19 mouse cellular contexts compared by ENCODE assay signal in the genomic region with DNA sequence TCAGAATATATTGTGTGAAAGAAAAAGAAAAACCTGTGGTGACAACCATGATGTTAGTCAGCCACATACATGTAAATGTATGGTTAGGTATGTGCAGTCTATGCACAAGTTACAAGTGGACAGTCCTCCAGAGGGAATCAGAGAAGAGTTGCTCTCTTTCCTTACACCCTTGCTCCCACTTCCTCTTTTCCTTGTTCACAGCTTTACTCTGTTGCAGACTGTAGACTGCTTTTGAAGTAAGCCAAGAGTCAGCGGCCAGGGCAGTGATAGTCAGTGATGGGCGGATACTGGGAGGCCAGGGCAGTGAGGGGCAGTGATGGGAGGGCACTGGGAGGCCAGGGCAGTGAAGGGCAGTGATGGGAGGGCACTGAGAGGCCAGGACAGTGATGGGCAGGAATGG.
"Had no signal": no experiment of that assay in that cellular context is flagged by ENCODE, and none has a peak within 500 bp of the region (broad histone marks: within the 10 kb centered on the region; RNA-seq: fewer than 3 reads in every experiment).

No protein-coding gene starts in this region.

- ATAC-seq: intestine, embryonic 15.5 days; liver, postnatal 0 days; lung, postnatal 0 days; midbrain, embryonic 13.5 days; midbrain, embryonic 16.5 days had no signal

- DNase-seq: kidney, adult 11 months; kidney, adult 8-10 months; kidney, postnatal 10 days; kidney, postnatal 4 days; liver; liver, postnatal 0 days; lung, embryonic 14.5 days; retina, postnatal 1 day; thymus, adult 18-20 months; thymus, postnatal 36 days had no signal

- H3K9me3 ChIP-seq: intestine, embryonic 15.5 days; kidney, embryonic 15.5 days; limb, embryonic 10.5 days; limb, embryonic 13.5 days; midbrain, embryonic 10.5 days; midbrain, embryonic 13.5 days had no signal

- H3K4me1 ChIP-seq: intestine, embryonic 15.5 days had no signal

- H3K9ac ChIP-seq: intestine, embryonic 15.5 days; kidney, embryonic 15.5 days; limb, embryonic 13.5 days; liver, embryonic 14.5 days; liver, postnatal 0 days; lung, embryonic 14.5 days; midbrain, embryonic 13.5 days had no signal

- H3K4me2 ChIP-seq: intestine, embryonic 15.5 days; kidney, embryonic 15.5 days; limb, embryonic 13.5 days; lung, embryonic 14.5 days; midbrain, embryonic 13.5 days had no signal

- H3K27me3 ChIP-seq: intestine, embryonic 15.5 days; kidney, embryonic 15.5 days; limb, embryonic 13.5 days; midbrain, embryonic 13.5 days had no signal

- H3K27ac ChIP-seq: intestine, embryonic 15.5 days; kidney, embryonic 15.5 days; limb, embryonic 10.5 days; limb, embryonic 13.5 days; liver, embryonic 14.5 days; midbrain, embryonic 10.5 days; midbrain, embryonic 13.5 days had no signal

- H3K4me3 ChIP-seq: intestine, embryonic 15.5 days; kidney, embryonic 15.5 days; limb, embryonic 10.5 days; limb, embryonic 13.5 days; midbrain, embryonic 10.5 days; midbrain, embryonic 13.5 days had no signal

- H3K36me3 ChIP-seq: intestine, embryonic 15.5 days; kidney, embryonic 15.5 days; midbrain, embryonic 10.5 days; midbrain, embryonic 13.5 days had no signal
